Mouse (Mus musculus) heart, adult 2 months (tissue): Measurements from ENCODE around the gene Ripk3.

Experiments used
- CTCF ChIP-seq: fragments of 200-600 bp; IDR thresholded peaks from 2 replicates; pipeline ENCODE4 v1.8.1; 2022; ENCODE audit warnings: antibody characterized with exemption, mild to moderate bottlenecking, moderate library complexity
- EP300 ChIP-seq: fragments of 200-500 bp; IDR thresholded peaks from 2 replicates; pipeline ENCODE4 v1.6.1; 2011; ENCODE audit warnings: low read depth, low read length, control low read depth; ENCODE audit not compliant: insufficient read depth
- POLR2A ChIP-seq: fragments of 200-500 bp; IDR thresholded peaks from 2 replicates; pipeline ENCODE4 v1.6.1; 2011; ENCODE audit warnings: mild to moderate bottlenecking, low read depth, low read length, control low read depth; ENCODE audit not compliant: insufficient read depth

GRCm38 (mm10) chr14:55745180-55745860, 43.3 kb downstream of the Ripk3 start, which contains the start of the genes Dhrs1 and Nop9:
- TF ChIP-seq EP300 (0 out of 2 replicates have a peak, but pooled peaks have one; percentile 18), POLR2A (peak; percentile 81), CTCF (peak; percentile 31)
